9 mouse cellular contexts compared by ENCODE assay signal in the genomic region with DNA sequence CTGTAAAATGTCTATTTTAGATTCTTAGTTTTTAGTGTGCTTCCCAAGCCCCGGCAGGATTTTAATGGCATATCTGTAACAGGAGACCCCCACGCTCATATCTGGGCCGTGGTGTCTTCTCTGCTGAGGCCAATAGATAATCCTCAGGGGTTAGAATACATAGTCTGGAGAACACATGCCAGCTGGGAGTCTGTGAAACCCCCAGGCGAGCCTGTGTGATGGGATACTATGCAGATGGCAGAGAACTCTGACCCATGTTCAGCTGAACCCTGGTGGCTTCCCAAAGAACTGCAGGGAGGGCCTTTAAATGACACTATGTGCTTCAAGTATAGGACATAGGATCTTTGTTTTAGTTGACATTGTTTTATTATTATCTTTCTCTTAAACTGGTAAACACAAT.
DNase-seq lines count a peak whose midpoint lies in the region; ATAC-seq and TF ChIP-seq lines count a peak whose summit lies in the region.
"Had no signal": no experiment of that assay in that cellular context is flagged by ENCODE, and none has a peak within 500 bp of the region (broad histone marks: within the 10 kb centered on the region; RNA-seq: fewer than 3 reads in every experiment).

No protein-coding gene starts in this region.

- peak; percentile 46 for DNase-seq in thymus, postnatal 4 days
- DNase-seq in thymus, postnatal 0 days (ENCODE audit: low spot score) = no peak
- peak; percentile 34 to 76 for DNase-seq in heart, adult 18-20 months
- peak; percentile 48 for DNase-seq in lung, postnatal 25 days (ENCODE audit: low spot score)
- DNase-seq in stomach, postnatal 0 days (ENCODE audit: low spot score) = peak; percentile 30
- DNase-seq in spleen, postnatal 4 days (ENCODE audit: low spot score in 2 of 2) = no peak

- ATAC-seq in intestine, embryonic 16.5 days = no peak
- ATAC-seq in stomach, postnatal 0 days (ENCODE audit: low FRiP score, low TSS enrichment) = no peak

- no peaks in the 10 kb centered on the region for H3K27me3 ChIP-seq in intestine, embryonic 16.5 days (replicated peaks; ENCODE audit: control insufficient read depth, insufficient read depth, low read length)
- no peaks in the 10 kb centered on the region for H3K27me3 ChIP-seq in stomach, postnatal 0 days (ENCODE audit: control insufficient read depth, insufficient read depth, low read length)

- no peak for TF ChIP-seq POLR2A in cortical plate, adult 2 months (IDR thresholded peaks at IDR 0.05; ENCODE audit: extremely low read depth, insufficient read depth, low read length)

- H3K9me3 ChIP-seq in intestine, embryonic 16.5 days (ENCODE audit: control insufficient read depth, low read length) = no peaks in the 10 kb centered on the region
- no peaks in the 10 kb centered on the region for H3K9me3 ChIP-seq in stomach, postnatal 0 days (ENCODE audit: control insufficient read depth, low read length)

- no peak overlapping the region for H3K9ac ChIP-seq in intestine, embryonic 16.5 days (ENCODE audit: low read depth, low read length)
- no peak overlapping the region for H3K9ac ChIP-seq in stomach, postnatal 0 days (ENCODE audit: low read length)

- H3K4me3 ChIP-seq in cortical plate, adult 2 months (ENCODE audit: insufficient read depth, low read length) = no peak overlapping the region
- H3K4me3 ChIP-seq in intestine, embryonic 16.5 days (ENCODE audit: low read length) = no peak overlapping the region
- no peak overlapping the region for H3K4me3 ChIP-seq in stomach, postnatal 0 days (ENCODE audit: low read depth, low read length)
- H3K4me3 ChIP-seq: erythroblast, embryonic 14.5 days had no signal

- no peak overlapping the region for H3K27ac ChIP-seq in cortical plate, adult 2 months (ENCODE audit: insufficient read depth, low read length)
- H3K27ac ChIP-seq in intestine, embryonic 16.5 days (ENCODE audit: low read length) = peak overlapping the region; percentile 76
- no peak overlapping the region for H3K27ac ChIP-seq in stomach, postnatal 0 days (replicated peaks)

- peaks cover 9% of the 10 kb centered on the region for H3K4me1 ChIP-seq in cortical plate, adult 2 months (ENCODE audit: control insufficient read depth, insufficient read depth, low read length)
- H3K4me1 ChIP-seq in intestine, embryonic 16.5 days (ENCODE audit: control insufficient read depth, insufficient read depth, low read length) = peaks cover 21% of the 10 kb centered on the region
- H3K4me1 ChIP-seq in stomach, postnatal 0 days (replicated peaks; ENCODE audit: control insufficient read depth, insufficient read depth) = no peaks in the 10 kb centered on the region

- TF ChIP-seq CTCF in cortical plate, adult 2 months (IDR thresholded peaks at IDR 0.05; ENCODE audit: extremely low read depth, insufficient read depth, low read length) = peak; percentile 32; the same call in 1 of the 2 replicates
- peak; percentile 72 for TF ChIP-seq CTCF in stomach, postnatal 0 days (IDR thresholded peaks at IDR 0.05; ENCODE audit: low read depth)

- WGBS in intestine, embryonic 16.5 days = 26% methylated on average over 4 of the region's 4 CpGs
- 28% methylated on average over 4 of the region's 4 CpGs for WGBS in stomach, postnatal 0 days

- TF ChIP-seq EP300 in stomach, postnatal 0 days (optimal IDR thresholded peaks at IDR 0.05) = no peak

- no peaks in the 10 kb centered on the region for H3K36me3 ChIP-seq in intestine, embryonic 16.5 days (ENCODE audit: control insufficient read depth, insufficient read depth, low read length)
- no peaks in the 10 kb centered on the region for H3K36me3 ChIP-seq in stomach, postnatal 0 days (ENCODE audit: control insufficient read depth, insufficient read depth, low read length)

- H3K4me2 ChIP-seq in intestine, embryonic 16.5 days (ENCODE audit: low read depth, low read length) = peak overlapping the region; percentile 5; the same call in 1 of the 2 replicates
- no peak overlapping the region for H3K4me2 ChIP-seq in stomach, postnatal 0 days (replicated peaks; ENCODE audit: low read depth)

Comparison
In these comparisons a context has a peak if more than half of its experiments do, and no peak if none do; other contexts are left out.
1. DNase-seq: peak in thymus, postnatal 4 days (single experiment), heart, adult 18-20 months (2 of 2), lung, postnatal 25 days (single experiment) and stomach, postnatal 0 days (single experiment); none in thymus, postnatal 0 days (single experiment) and spleen, postnatal 4 days (0 of 2).